In the genomic region with DNA sequence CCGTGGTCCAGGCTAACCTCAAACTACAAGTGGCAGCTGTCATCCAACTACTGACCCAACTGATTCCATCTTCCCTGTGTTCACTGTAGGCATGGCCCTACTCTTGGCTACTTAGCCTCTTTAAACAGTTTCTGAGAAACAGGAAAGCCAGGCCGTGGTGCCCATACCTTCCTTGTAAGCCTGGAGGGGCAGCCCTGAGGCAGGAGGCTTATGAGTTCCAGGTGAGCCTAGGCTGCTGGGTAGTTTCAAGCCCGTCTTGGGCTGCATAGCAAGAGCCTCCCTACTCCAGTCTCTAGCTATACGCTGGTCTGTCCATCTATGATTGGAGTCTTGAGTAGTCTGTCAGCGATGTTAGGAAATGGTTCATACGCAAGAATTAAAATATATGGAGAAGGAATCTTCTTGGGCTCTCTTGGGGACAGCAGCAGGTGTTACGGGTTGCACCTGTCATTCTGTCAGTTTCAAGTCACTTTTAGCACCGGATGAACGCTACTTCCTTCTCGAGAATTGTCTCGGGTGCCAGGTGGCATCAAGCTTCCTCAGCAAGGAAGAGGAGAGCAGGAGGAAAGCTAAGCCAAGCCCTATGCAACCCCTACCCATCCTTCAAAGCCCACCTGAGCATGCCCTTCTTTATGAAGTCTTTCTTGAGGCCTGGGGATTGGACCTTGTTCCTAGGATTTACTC, we compare ENCODE assay signal across 9 mouse cellular contexts. TPM values are rescaled to one million over a fixed set of nuclear protein-coding genes. Genes with fewer than 3 reads are reported as not detected.
DNase-seq lines count a peak whose midpoint lies in the region; ATAC-seq and TF ChIP-seq lines count a peak whose summit lies in the region.
"Had no signal": no experiment of that assay in that cellular context is flagged by ENCODE, and none has a peak within 500 bp of the region (broad histone marks: within the 10 kb centered on the region; RNA-seq: fewer than 3 reads in every experiment).

No protein-coding gene starts in this region.

- H3K9ac ChIP-seq in intestine, postnatal 0 days (ENCODE audit: low read depth, low read length) = no peak overlapping the region
- H3K9ac ChIP-seq in stomach, embryonic 15.5 days = no peak overlapping the region
- H3K9ac ChIP-seq in forebrain, embryonic 11.5 days (ENCODE audit: low read length) = no peak overlapping the region
- H3K9ac ChIP-seq: limb, embryonic 12.5 days had no signal

- peak; percentile 40 to 47 for DNase-seq in spleen, postnatal 36 days (ENCODE audit: low spot score in 2 of 2)
- DNase-seq in spleen, adult 18-20 months = no peak
- DNase-seq in forebrain, embryonic 11.5 days (ENCODE audit: low spot score) = no peak
- no peak for DNase-seq in adrenal gland, postnatal 4 days (ENCODE audit: low spot score in 2 of 2)

- WGBS in intestine, postnatal 0 days = 69% methylated on average over 11 of the region's 11 CpGs
- 73% methylated on average over 11 of the region's 11 CpGs for WGBS in stomach, embryonic 15.5 days
- WGBS in forebrain, embryonic 11.5 days = 89% methylated on average over 11 of the region's 11 CpGs

- H3K36me3 ChIP-seq in intestine, postnatal 0 days (ENCODE audit: control insufficient read depth, insufficient read depth) = no peaks in the 10 kb centered on the region
- no peaks in the 10 kb centered on the region for H3K36me3 ChIP-seq in stomach, embryonic 15.5 days
- no peaks in the 10 kb centered on the region for H3K36me3 ChIP-seq in forebrain, embryonic 11.5 days (ENCODE audit: control insufficient read depth, insufficient read depth, low read length)
- H3K36me3 ChIP-seq: hindbrain, embryonic 10.5 days; limb, embryonic 12.5 days had no signal

- H3K9me3 ChIP-seq in intestine, postnatal 0 days (ENCODE audit: control insufficient read depth) = no peaks in the 10 kb centered on the region
- no peaks in the 10 kb centered on the region for H3K9me3 ChIP-seq in stomach, embryonic 15.5 days
- no peaks in the 10 kb centered on the region for H3K9me3 ChIP-seq in forebrain, embryonic 11.5 days (ENCODE audit: control insufficient read depth, low read length)
- H3K9me3 ChIP-seq: hindbrain, embryonic 10.5 days; limb, embryonic 12.5 days had no signal

- H3K4me1 ChIP-seq in intestine, postnatal 0 days (replicated peaks; ENCODE audit: control insufficient read depth, insufficient read depth, low read length) = 0 out of 2 replicates have a peak, but pooled peaks cover 6% of the 10 kb centered on the region
- H3K4me1 ChIP-seq in stomach, embryonic 15.5 days = 0 out of 2 replicates have a peak, but pooled peaks cover 3% of the 10 kb centered on the region
- no peaks in the 10 kb centered on the region for H3K4me1 ChIP-seq in forebrain, embryonic 11.5 days (replicated peaks; ENCODE audit: control insufficient read depth, insufficient read depth, low read length)
- H3K4me1 ChIP-seq: limb, embryonic 12.5 days had no signal

- no peak overlapping the region for H3K4me3 ChIP-seq in intestine, postnatal 0 days (ENCODE audit: low read depth, low read length)
- no peak overlapping the region for H3K4me3 ChIP-seq in stomach, embryonic 15.5 days (replicated peaks)
- no peak overlapping the region for H3K4me3 ChIP-seq in forebrain, embryonic 11.5 days (ENCODE audit: low read depth, low read length)
- H3K4me3 ChIP-seq: hindbrain, embryonic 10.5 days; limb, embryonic 12.5 days had no signal

- H3K27ac ChIP-seq in intestine, postnatal 0 days (ENCODE audit: low read depth, low read length) = peak overlapping the region; percentile 67; the same call in 1 of the 2 replicates
- H3K27ac ChIP-seq in stomach, embryonic 15.5 days = peak overlapping the region; percentile 78
- H3K27ac ChIP-seq in forebrain, embryonic 11.5 days (ENCODE audit: low read depth, low read length) = no peak overlapping the region
- H3K27ac ChIP-seq: hindbrain, embryonic 10.5 days; limb, embryonic 12.5 days had no signal

- H3K27me3 ChIP-seq in intestine, postnatal 0 days (replicated peaks; ENCODE audit: control insufficient read depth, insufficient read depth, low read length) = no peaks in the 10 kb centered on the region
- H3K27me3 ChIP-seq in stomach, embryonic 15.5 days (replicated peaks) = no peaks in the 10 kb centered on the region
- no peaks in the 10 kb centered on the region for H3K27me3 ChIP-seq in forebrain, embryonic 11.5 days (ENCODE audit: control insufficient read depth, insufficient read depth, low read length)
- H3K27me3 ChIP-seq: limb, embryonic 12.5 days had no signal

- no peak for ATAC-seq in intestine, postnatal 0 days
- ATAC-seq in stomach, embryonic 15.5 days (ENCODE audit: insufficient read depth, low FRiP score, low read depth) = no peak
- ATAC-seq in forebrain, embryonic 11.5 days (replicated peaks; ENCODE audit: low FRiP score) = no peak
- ATAC-seq in erythroblast, adult 5-6 weeks (replicated peaks; ENCODE audit: low FRiP score, poor library complexity, severe bottlenecking) = no peak

- H3K4me2 ChIP-seq in intestine, postnatal 0 days (replicated peaks; ENCODE audit: low read depth) = no peak overlapping the region
- no peak overlapping the region for H3K4me2 ChIP-seq in stomach, embryonic 15.5 days
- no peak overlapping the region for H3K4me2 ChIP-seq in forebrain, embryonic 11.5 days (ENCODE audit: low read depth, low read length, severe bottlenecking)
- H3K4me2 ChIP-seq: limb, embryonic 12.5 days had no signal

- TF ChIP-seq CTCF in intestine, postnatal 0 days (IDR thresholded peaks at IDR 0.05; ENCODE audit: low read depth) = no peak

RNA-seq across cellular contexts. Expression of a gene that starts 20.4 kb away (rescaled TPM):
- 141 and 150 TPM in 2 replicates for polyA plus RNA-seq in intestine, postnatal 0 days (2015; fragmentation: Nextera tagmentation; extraction: Ambion mirVana)
- polyA plus RNA-seq in stomach, embryonic 15.5 days (2015; fragmentation: Nextera tagmentation; extraction: Ambion mirVana) = 289 and 305 TPM in 2 replicates
- 117 and 119 TPM in 2 replicates for polyA plus RNA-seq in forebrain, embryonic 11.5 days (2014; fragmentation: Nextera tagmentation; extraction: Ambion mirVana)
- 100 to 1,000 TPM; 129 to 137 TPM for total RNA-seq in adrenal gland, postnatal 4 days (2021)
- 68.1 and 83.8 TPM in 2 replicates for total RNA-seq in erythroblast, adult 5-6 weeks (2015; ENCODE audit: low replicate concordance)
- total RNA-seq in erythroblast, adult 5-6 weeks (2017; ENCODE audit: low replicate concordance) = 42.5 and 50.8 TPM in 2 replicates

RNA-seq across cellular contexts. Expression of a gene that starts 41.9 kb away (rescaled TPM):
- polyA plus RNA-seq in intestine, postnatal 0 days (2015; fragmentation: Nextera tagmentation; extraction: Ambion mirVana) = 4.7 and 6.3 TPM in 2 replicates
- 17.1 and 18.8 TPM in 2 replicates for polyA plus RNA-seq in stomach, embryonic 15.5 days (2015; fragmentation: Nextera tagmentation; extraction: Ambion mirVana)
- 27.9 and 29.9 TPM in 2 replicates for polyA plus RNA-seq in forebrain, embryonic 11.5 days (2014; fragmentation: Nextera tagmentation; extraction: Ambion mirVana)
- total RNA-seq in adrenal gland, postnatal 4 days (2021) = 10 to 100 TPM; 24.2 to 25.0 TPM
- 2.7 and 5.6 TPM in 2 replicates for total RNA-seq in erythroblast, adult 5-6 weeks (2015; ENCODE audit: low replicate concordance)
- total RNA-seq in erythroblast, adult 5-6 weeks (2017; ENCODE audit: low replicate concordance) = 9.5 and 10.4 TPM in 2 replicates

RNA-seq across cellular contexts. Expression of a gene that starts 55.5 kb away (rescaled TPM):
- 3.2 and 3.5 TPM in 2 replicates for polyA plus RNA-seq in intestine, postnatal 0 days (2015; fragmentation: Nextera tagmentation; extraction: Ambion mirVana)
- polyA plus RNA-seq in stomach, embryonic 15.5 days (2015; fragmentation: Nextera tagmentation; extraction: Ambion mirVana) = 12.9 and 13.4 TPM in 2 replicates
- 11.7 and 12.9 TPM in 2 replicates for polyA plus RNA-seq in forebrain, embryonic 11.5 days (2014; fragmentation: Nextera tagmentation; extraction: Ambion mirVana)
- 10 to 100 TPM; 44.3 to 44.6 TPM for total RNA-seq in adrenal gland, postnatal 4 days (2021)
- total RNA-seq in erythroblast, adult 5-6 weeks (2015; ENCODE audit: low replicate concordance) = 0.96 TPM in 1 of 2 replicates, not detected in the other
- 0.14 and 0.34 TPM in 2 replicates for total RNA-seq in erythroblast, adult 5-6 weeks (2017; ENCODE audit: low replicate concordance)

Comparison
In these comparisons a context has a peak if more than half of its experiments do, and no peak if none do; other contexts are left out.
1. DNase-seq: peak in spleen, postnatal 36 days (2 of 2); none in spleen, adult 18-20 months (0 of 2), forebrain, embryonic 11.5 days (single experiment) and adrenal gland, postnatal 4 days (0 of 2).